In the genomic region with DNA sequence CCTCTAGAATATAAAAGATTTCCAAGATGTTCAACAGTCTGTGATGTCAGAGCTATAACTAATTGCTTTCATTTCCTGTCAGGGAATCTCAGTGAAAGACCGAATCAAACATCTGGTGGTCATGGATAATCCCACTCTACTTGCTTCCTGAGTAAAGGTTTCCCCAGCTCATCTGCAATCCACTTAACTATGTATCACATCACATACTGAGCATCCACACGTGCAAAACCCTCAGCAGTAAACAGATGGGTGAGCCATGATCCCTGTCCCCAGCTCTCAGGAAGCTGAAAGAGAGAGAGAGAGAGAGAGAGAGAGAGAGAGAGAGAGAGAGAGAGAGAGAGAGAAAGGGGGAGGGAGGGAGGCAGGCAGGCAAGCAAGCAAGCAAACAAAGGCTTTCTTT, we compare ENCODE assay signal across 15 mouse cellular contexts. TPM values are rescaled to one million over a fixed set of nuclear protein-coding genes. Genes with fewer than 3 reads are reported as not detected.
DNase-seq lines count a peak whose midpoint lies in the region; ATAC-seq and TF ChIP-seq lines count a peak whose summit lies in the region.
"Had no signal": no experiment of that assay in that cellular context is flagged by ENCODE, and none has a peak within 500 bp of the region (broad histone marks: within the 10 kb centered on the region; RNA-seq: fewer than 3 reads in every experiment).

No protein-coding gene starts in this region.

- no peak overlapping the region for H3K4me3 ChIP-seq in kidney, embryonic 14.5 days (ENCODE audit: low read length)
- no peak overlapping the region for H3K4me3 ChIP-seq in bone marrow, adult 2 months (replicated peaks; ENCODE audit: control insufficient read depth, low read depth, low read length)
- H3K4me3 ChIP-seq in embryonic facial prominence, embryonic 11.5 days (ENCODE audit: low read depth, low read length): no peak overlapping the region
- no peak overlapping the region for H3K4me3 ChIP-seq in neural tube, embryonic 14.5 days (ENCODE audit: low read depth, low read length)
- H3K4me3 ChIP-seq: heart, adult 2 months; megakaryocyte, embryonic 14.5 days had no signal

- WGBS in kidney, embryonic 14.5 days: 13% methylated on average over 2 of the region's 2 CpGs
- 20% methylated on average over 2 of the region's 2 CpGs for WGBS in bone marrow, adult 2 months
- WGBS in embryonic facial prominence, embryonic 11.5 days: 35% methylated on average over 2 of the region's 2 CpGs
- WGBS in neural tube, embryonic 14.5 days: 21% methylated on average over 2 of the region's 2 CpGs

- no peak overlapping the region for H3K4me2 ChIP-seq in kidney, embryonic 14.5 days (replicated peaks; ENCODE audit: low read depth, low read length)
- no peak overlapping the region for H3K4me2 ChIP-seq in embryonic facial prominence, embryonic 11.5 days (ENCODE audit: low read depth, low read length)
- H3K4me2 ChIP-seq in neural tube, embryonic 14.5 days (ENCODE audit: low read depth, low read length): no peak overlapping the region; the same call in 1 of the 2 replicates

- ATAC-seq in kidney, embryonic 14.5 days (ENCODE audit: low FRiP score, low TSS enrichment): peak; percentile 41; the same call in 1 of the 2 replicates
- no peak for ATAC-seq in embryonic facial prominence, embryonic 11.5 days (replicated peaks; ENCODE audit: insufficient number of reproducible peaks, low FRiP score, low TSS enrichment, low read depth)
- 0 out of 2 replicates have a peak, but pooled peaks have one; percentile 6 for ATAC-seq in neural tube, embryonic 14.5 days (ENCODE audit: low read depth)
- ATAC-seq: forebrain, embryonic 16.5 days; intestine, postnatal 0 days; Patski had no signal

- no peak for TF ChIP-seq CTCF in bone marrow, adult 2 months (IDR thresholded peaks at IDR 0.05; ENCODE audit: control insufficient read depth, insufficient read depth, low read length)

- H3K27ac ChIP-seq in kidney, embryonic 14.5 days (ENCODE audit: low read depth, low read length): no peak overlapping the region; the same call in 1 of the 2 replicates
- H3K27ac ChIP-seq in bone marrow, adult 2 months (ENCODE audit: control insufficient read depth, insufficient read depth, low read depth, low read length, poor library complexity): 0 out of 2 replicates have a peak overlapping the region, but pooled peaks have one; percentile 2
- no peak overlapping the region for H3K27ac ChIP-seq in embryonic facial prominence, embryonic 11.5 days (replicated peaks; ENCODE audit: low read depth, low read length)
- peak overlapping the region; percentile 39; the same call in 1 of the 2 replicates for H3K27ac ChIP-seq in neural tube, embryonic 14.5 days (ENCODE audit: low read depth, low read length)
- H3K27ac ChIP-seq: heart, adult 2 months had no signal

- H3K9me3 ChIP-seq in kidney, embryonic 14.5 days (ENCODE audit: control insufficient read depth, low read length): no peaks in the 10 kb centered on the region
- H3K9me3 ChIP-seq in embryonic facial prominence, embryonic 11.5 days (replicated peaks; ENCODE audit: control insufficient read depth, low read length): no peaks in the 10 kb centered on the region
- H3K9me3 ChIP-seq in neural tube, embryonic 14.5 days (ENCODE audit: control insufficient read depth, low read length): no peaks in the 10 kb centered on the region
- H3K9me3 ChIP-seq: megakaryocyte, embryonic 14.5 days had no signal

- no peaks in the 10 kb centered on the region for H3K27me3 ChIP-seq in kidney, embryonic 14.5 days (ENCODE audit: control insufficient read depth, insufficient read depth, low read length)
- H3K27me3 ChIP-seq in embryonic facial prominence, embryonic 11.5 days (ENCODE audit: control insufficient read depth, insufficient read depth, low read length): no peaks in the 10 kb centered on the region
- no peaks in the 10 kb centered on the region for H3K27me3 ChIP-seq in neural tube, embryonic 14.5 days (ENCODE audit: control insufficient read depth, insufficient read depth, low read length)
- H3K27me3 ChIP-seq: megakaryocyte, embryonic 14.5 days; Patski had no signal

- DNase-seq in kidney, postnatal 36 days: no peak
- peak; percentile 26 for DNase-seq in embryonic facial prominence, embryonic 11.5 days (ENCODE audit: low spot score)
- no peak for DNase-seq in gastrocnemius, adult 18-20 months (ENCODE audit: low spot score)
- DNase-seq in gastrocnemius, adult 8-10 months (ENCODE audit: low spot score in 2 of 2): no peak
- DNase-seq: cerebellum, postnatal 14 days; heart, adult 2 months; heart, postnatal 14 days; left cerebral cortex, postnatal 4 days had no signal

- TF ChIP-seq POLR2A in bone marrow, adult 2 months (IDR thresholded peaks at IDR 0.05; ENCODE audit: borderline replicate concordance, control insufficient read depth, low read depth, low read length): no peak

- peaks cover 9% of the 10 kb centered on the region; the same call in 1 of the 2 replicates for H3K4me1 ChIP-seq in kidney, embryonic 14.5 days (ENCODE audit: control insufficient read depth, insufficient read depth, low read length)
- peaks cover 5% of the 10 kb centered on the region for H3K4me1 ChIP-seq in bone marrow, adult 2 months (ENCODE audit: control insufficient read depth, insufficient read depth, low read length)
- H3K4me1 ChIP-seq in embryonic facial prominence, embryonic 11.5 days (ENCODE audit: control insufficient read depth, insufficient read depth, low read length): no peaks in the 10 kb centered on the region
- H3K4me1 ChIP-seq in neural tube, embryonic 14.5 days (ENCODE audit: control insufficient read depth, insufficient read depth, low read length): no peaks in the 10 kb centered on the region

- no peak overlapping the region for H3K9ac ChIP-seq in kidney, embryonic 14.5 days (ENCODE audit: low read depth, low read length)
- H3K9ac ChIP-seq in embryonic facial prominence, embryonic 11.5 days (replicated peaks; ENCODE audit: low read length): no peak overlapping the region
- H3K9ac ChIP-seq in neural tube, embryonic 14.5 days (replicated peaks; ENCODE audit: low read depth, low read length): no peak overlapping the region

- no peaks in the 10 kb centered on the region for H3K36me3 ChIP-seq in kidney, embryonic 14.5 days (ENCODE audit: control insufficient read depth, insufficient read depth, low read length)
- no peaks in the 10 kb centered on the region for H3K36me3 ChIP-seq in embryonic facial prominence, embryonic 11.5 days (replicated peaks; ENCODE audit: control insufficient read depth, insufficient read depth, low read depth, low read length)
- H3K36me3 ChIP-seq in neural tube, embryonic 14.5 days (ENCODE audit: control insufficient read depth, insufficient read depth, low read length): no peaks in the 10 kb centered on the region

RNA-seq across cellular contexts. Expression of gene Tec, which starts 51.8 kb away (rescaled TPM):
- polyA plus RNA-seq in kidney, embryonic 14.5 days (2014; fragmentation: Nextera tagmentation; extraction: Ambion mirVana): 7.8 and 8.9 TPM in 2 replicates
- polyA plus RNA-seq in bone marrow, adult 2 months (2011; ENCODE audit: insufficient read depth, insufficient read length, low replicate concordance, missing spikeins): 16.8 and 39.4 TPM in 2 replicates
- 2.6 and 3.2 TPM in 2 replicates for polyA plus RNA-seq in embryonic facial prominence, embryonic 11.5 days (2014; fragmentation: Nextera tagmentation; extraction: Ambion mirVana)
- 5.8 and 10.8 TPM in 2 replicates for polyA plus RNA-seq in neural tube, embryonic 14.5 days (2014; fragmentation: Nextera tagmentation; extraction: Ambion mirVana)
- total RNA-seq in gastrocnemius, adult 18-20 months (2021): 1 to 10 TPM; 2.0 to 2.7 TPM
- total RNA-seq in gastrocnemius, adult 8-10 months (2022): 1 to 10 TPM; 1.1 to 2.6 (median 1.6) TPM

Comparison
In these comparisons a context has a peak if more than half of its experiments do, and no peak if none do; other contexts are left out.
1. H3K27ac ChIP-seq: peak in bone marrow, adult 2 months (single experiment) and neural tube, embryonic 14.5 days (single experiment); none in kidney, embryonic 14.5 days (single experiment) and embryonic facial prominence, embryonic 11.5 days (single experiment).